Mouse (Mus musculus) lung, postnatal 25 days (tissue): ENCODE measurements around the gene Stk25.

Source experiments
- DNase-seq: peaks from one replicate; pipeline ENCODE4 v3.0.0; 2022; ENCODE audit warnings: low spot score

Stk25 gene

GRCm38 (mm10) chr1:93668791-93669548 lies 10.5 kb upstream of the Stk25 start:
- peak; percentile 88 for DNase-seq

- peak; percentile 35 for DNase-seq
Measured at GRCm38 (mm10) chr1:93667760-93668400, 9.4 kb upstream of the Stk25 start.

GRCm38 (mm10) chr1:93657025-93657360 lies 1.5 kb downstream of the Stk25 start:
- no peak for DNase-seq

GRCm38 (mm10) chr1:93656325-93657024 lies 2.0 kb downstream of the Stk25 start:
- DNase-seq: no peak

GRCm38 (mm10) chr1:93654798-93655197 lies 3.7 kb downstream of the Stk25 start:
- DNase-seq: no peak

- no peak for DNase-seq
Measured at GRCm38 (mm10) chr1:93654275-93654674, 4.2 kb downstream of the Stk25 start.

- no peak for DNase-seq
Measured at GRCm38 (mm10) chr1:93649604-93650172, 8.8 kb downstream of the Stk25 start.

- no peak for DNase-seq
Measured at GRCm38 (mm10) chr1:93642692-93643091, 15.8 kb downstream of the Stk25 start.

GRCm38 (mm10) chr1:93641978-93642377 lies 16.5 kb downstream of the Stk25 start:
- no peak for DNase-seq

- no peak for DNase-seq
Measured at GRCm38 (mm10) chr1:93636211-93636897, 22.1 kb downstream of the Stk25 start.

GRCm38 (mm10) chr1:93635580-93636192 lies 22.8 kb downstream of the Stk25 start:
- peak; percentile 100 for DNase-seq

GRCm38 (mm10) chr1:93635091-93635579 lies 23.3 kb downstream of the Stk25 start:
- DNase-seq: peak; percentile 72

- peak; percentile 72 for DNase-seq
Measured at GRCm38 (mm10) chr1:93634481-93634891, 24.0 kb downstream of the Stk25 start.

GRCm38 (mm10) chr1:93632723-93633122 lies 25.7 kb downstream of the Stk25 start:
- DNase-seq: no peak

- DNase-seq: no peak
Measured at GRCm38 (mm10) chr1:93630796-93631195, 27.7 kb downstream of the Stk25 start.

GRCm38 (mm10) chr1:93624502-93624901 lies 34.0 kb downstream of the Stk25 start:
- DNase-seq: no peak

- DNase-seq: no peak
Measured at GRCm38 (mm10) chr1:93618948-93619347, 39.5 kb downstream of the Stk25 start.

- no peak for DNase-seq
Measured at GRCm38 (mm10) chr1:93618059-93618748, 40.3 kb downstream of the Stk25 start.

GRCm38 (mm10) chr1:93609762-93610161 lies 48.7 kb downstream of the Stk25 start:
- DNase-seq: no peak

GRCm38 (mm10) chr1:93608696-93609245 lies 49.7 kb downstream of the Stk25 start:
- no peak for DNase-seq
